Mouse (Mus musculus) layer of hippocampus, adult 9-11 months (tissue): ENCODE measurements at regions not wholly inside any gene's neighbourhood (a gene's known extent, or its start where the extent isn't known, plus 50 kb on each side); places are given as distances from the start of the nearest gene placed in this dataset.
"Not testable (repeated sequence)": the region's sequence is repeated elsewhere in the genome, so short reads cannot be mapped to it uniquely, and the experiment has no call there.

Experiments
- DNase-seq: peaks from one replicate; pipeline ENCODE4 v3.0.0; 2022

DNA sequence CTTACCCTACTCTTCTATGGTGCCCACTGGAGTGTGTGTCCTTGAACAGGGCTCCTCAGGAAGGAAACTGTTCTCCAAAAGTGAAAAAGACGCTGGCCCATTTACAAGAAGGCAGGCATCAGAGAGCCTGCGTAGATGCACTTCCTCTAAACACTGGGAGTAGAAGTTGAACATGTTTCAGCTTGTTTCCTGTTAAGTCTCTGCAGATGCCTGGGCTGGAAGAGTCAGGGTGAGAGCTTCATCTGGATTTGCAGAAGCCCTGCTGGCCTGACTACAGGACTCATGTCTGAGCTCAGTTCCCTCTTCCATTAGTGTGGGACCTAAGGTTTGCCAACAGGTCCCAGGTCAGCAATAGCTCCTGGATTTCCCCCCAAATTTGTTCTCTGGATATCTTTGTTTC, 54.7 kb upstream of the Nlrp1b start:
- peak; percentile 12 for DNase-seq

DNA sequence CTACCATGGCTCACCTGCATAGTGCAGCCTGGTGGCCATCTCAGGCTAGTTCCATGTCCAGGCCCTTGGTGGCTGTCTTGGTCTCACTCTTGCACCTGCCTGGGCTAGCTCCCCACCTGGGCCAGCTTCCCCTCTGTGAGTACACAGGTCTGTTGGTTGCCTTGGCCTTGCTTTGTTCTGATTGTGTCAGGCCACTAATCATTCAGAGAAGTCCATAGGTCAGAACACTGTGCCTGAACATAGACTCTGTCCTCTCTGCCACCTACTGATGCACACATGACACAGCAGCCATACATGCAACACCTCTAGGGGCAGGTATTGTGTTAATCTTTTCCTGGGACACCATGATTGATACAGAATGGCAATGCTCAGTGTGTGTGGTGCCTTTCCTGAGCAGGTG, 57.7 kb upstream of the Nlrp1b start:
- DNase-seq = not testable (repeated sequence)

DNA sequence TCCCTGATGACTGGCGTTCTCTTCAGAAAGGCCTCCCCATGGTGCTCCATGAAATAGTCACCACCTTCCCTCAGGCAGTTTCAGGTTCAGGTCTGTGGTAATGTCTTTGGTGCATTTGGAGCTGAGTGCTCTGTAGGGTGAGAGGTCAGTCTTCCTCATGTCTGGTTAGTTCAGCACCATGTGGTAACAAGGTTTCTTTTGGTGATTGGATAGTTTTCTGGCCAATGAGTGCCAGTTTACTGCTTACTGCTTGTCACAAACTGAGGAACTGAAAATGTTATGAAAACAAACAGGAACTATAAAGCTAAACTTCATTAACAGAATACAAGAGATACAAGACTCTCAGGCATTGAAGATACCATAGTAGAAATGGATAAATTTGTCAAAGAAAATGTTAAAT, 59.0 kb upstream of the Nlrp1b start:
- no peak for DNase-seq

DNA sequence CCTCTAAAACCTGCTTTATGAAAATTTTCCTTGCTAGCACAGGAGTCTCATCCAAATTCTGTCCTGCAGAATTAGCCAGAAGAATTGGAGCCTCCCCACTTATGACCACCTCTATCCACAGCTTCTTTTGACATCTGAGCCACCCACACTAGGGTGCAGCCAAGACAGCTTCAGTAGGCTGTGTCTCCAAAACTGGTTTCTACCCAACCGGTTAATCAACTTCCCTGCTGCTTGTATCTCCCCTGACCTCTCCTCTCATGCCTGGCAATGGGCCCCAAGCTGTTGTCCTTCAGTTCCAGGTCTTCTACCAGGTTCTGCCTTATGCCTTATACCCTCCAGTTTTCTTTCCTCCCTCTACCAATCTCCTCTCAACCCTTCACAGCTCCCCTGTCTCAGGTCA, 68.9 kb upstream of the Nlrp1b start:
- DNase-seq = no peak

DNA sequence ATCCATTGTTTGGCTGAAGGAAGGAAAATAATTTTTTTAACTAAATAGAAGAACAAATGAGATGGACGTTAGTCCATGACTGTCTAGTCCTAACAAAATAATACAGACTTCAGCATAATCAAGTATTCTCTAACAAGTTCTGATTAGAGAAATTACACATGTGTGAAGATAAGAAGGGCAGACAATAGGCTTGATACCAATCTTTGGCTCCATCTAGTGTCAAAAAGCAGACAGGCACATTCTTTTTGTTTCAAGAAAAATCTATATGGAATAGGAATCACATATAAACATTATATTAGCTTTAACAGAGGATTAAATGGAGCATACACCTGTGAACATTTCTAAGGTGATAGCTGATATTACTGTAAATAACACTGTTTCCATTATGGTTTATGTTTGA, 92.9 kb upstream of the Nlrp1b start:
- no peak for DNase-seq

DNA sequence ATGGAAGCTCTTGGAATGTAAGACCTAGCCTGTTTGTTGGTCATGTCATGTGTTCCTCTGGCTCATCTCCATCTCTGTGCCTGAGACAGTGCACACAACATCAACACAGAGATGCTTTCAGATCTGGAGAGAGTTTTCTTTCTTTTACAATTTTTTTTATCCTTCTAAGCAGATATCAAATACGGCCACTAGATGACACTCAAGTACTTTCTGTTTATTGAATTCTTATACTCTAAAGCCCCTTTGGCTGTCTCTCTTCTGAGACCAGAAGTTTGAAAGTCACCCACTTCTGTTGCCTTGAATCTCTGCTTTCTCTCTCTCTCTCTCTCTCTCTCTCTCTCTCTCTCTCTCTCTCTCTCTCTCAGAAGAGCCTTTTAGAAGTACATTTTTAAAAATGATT, 106.9 kb upstream of the Nlrp1b start:
- DNase-seq = no peak

DNA sequence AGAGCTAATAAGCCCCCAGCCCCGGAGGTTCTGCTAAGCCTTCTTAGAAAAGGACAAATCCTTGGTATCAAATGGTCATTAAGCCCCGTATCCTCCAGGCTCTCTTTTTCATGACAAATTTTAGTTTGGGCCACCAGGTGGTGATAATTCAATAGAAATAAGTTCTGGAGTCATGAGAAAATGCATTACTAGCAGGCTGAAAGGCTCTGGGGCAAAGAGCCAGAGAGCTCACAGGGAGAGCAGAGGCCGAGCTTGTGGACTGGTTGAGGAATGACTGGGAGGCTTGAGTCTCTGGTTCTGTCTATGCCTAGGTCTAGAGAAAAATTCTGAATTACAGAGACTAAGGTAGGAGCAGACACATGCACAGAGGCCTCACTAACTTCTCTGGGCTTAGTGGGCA, 115.5 kb upstream of the Nlrp1b start:
- DNase-seq = peak; percentile 56

DNA sequence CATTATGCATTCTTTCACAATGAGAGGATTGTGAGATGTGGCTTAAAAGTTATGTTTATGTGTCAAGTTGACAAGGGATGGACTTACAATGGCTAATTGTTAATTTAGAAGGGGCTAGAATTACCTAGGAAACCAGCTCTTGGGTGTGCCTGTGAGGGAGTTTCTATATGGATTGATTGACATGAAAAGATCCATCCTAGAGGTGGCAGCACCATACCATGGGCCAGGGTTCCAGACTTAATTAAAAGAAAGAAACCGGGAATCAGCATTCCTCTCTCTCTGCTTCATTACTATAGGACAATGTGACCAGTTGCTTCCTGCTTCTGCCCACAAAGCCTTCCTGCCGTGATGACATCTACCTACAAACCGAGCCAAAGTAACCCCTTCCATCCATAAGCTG, 126.6 kb upstream of the Nlrp1b start:
- DNase-seq = no peak

DNA sequence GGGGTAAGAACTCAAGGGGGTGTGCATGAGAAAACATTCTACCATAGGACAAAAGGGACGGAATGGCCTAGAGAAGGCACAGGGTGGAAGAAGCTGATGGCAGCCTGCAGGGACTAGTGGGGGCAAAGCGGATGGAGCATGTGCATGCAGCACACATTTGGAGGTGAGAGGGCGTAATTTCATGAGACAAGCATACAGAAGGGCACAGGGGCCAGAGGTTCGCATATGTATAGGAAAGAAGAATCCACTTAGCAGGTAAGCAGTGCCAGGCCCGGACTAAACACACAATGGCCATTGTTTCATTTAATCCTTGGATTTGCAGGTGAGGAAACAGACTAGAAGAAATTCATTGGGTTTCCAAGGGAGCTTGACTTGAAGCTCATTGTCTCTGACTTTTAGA, 130.3 kb upstream of the Nlrp1b start:
- no peak for DNase-seq

DNA sequence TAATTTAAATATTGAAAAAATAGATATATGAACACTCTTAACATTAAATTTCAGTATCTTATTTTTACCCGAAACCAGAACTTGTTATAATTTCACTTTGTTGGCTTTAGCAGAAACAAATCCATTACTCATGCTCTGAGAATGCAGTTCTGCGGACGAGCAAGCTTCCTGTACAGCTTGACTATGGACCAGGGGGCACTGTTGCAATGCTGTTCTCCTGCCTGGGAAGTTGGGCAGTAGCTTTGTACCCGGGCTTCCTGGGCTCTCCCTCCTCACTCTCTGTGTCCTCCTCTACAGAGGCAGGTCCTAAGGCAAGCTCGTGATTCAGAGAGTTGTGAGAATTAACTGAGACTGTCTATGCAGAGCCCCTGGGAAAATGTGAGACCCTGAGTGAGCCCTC, 141.3 kb upstream of the Nlrp1b start:
- no peak for DNase-seq

DNA sequence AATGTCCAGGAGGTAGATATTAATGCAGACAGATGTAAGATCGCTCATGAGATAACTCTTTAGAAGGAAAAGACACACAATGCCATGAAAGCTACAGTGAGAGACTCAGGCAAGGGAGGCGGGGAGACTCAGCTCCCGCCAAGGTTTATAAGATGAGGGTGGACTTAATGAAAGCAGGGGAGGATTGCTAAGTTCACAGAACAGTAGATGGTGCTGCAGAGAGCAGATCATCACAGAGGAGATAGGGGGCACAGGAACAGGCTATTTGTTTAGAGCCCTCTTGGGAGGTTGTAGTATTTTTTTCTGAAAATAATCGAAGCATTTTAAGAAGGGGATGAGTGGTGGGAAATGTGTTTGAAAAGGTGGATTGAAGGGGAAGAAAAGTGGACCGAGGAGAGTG, 144.6 kb upstream of the Nlrp1b start:
- no peak for DNase-seq

DNA sequence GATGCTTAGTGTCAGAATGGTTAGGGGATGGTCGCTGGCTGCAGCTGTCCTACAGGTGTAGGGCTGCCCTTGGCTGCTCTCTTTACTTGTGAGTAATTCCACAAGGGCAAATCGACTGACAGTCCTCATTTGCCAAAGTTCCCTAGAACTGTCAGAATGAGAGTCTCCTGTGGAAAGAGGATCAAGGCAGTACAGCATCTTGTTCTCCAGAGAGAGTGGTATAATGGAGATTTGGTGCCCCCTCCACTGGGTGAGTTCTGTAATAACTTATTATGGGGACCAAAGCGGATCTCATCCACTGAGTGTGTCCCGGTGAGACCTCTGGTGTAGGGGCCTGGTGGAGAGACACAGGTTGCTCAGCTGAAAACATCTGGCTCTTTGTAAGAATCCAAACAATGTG, 157.9 kb upstream of the Nlrp1b start:
- no peak for DNase-seq

DNA sequence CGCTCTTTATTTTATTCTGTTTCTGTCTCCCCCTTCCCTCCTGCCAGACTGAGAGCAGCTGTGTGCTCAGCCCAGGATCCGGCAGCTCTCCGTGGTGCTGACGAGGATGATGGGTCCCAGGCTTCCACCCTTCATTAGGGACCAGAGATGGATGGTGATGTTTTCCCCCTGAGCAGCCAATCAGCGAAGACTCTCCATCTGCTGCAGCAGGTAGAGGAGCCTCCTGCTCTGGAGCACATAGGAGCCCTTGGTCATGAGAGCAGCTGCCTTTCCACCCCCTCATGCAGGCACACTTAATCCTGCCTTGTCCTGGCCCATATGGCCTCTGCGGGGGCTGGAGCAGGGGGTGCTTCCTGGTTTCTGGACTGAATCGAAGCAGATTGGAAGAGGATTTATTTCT, 159.1 kb upstream of the Nlrp1b start:
- DNase-seq = peak; percentile 35

DNA sequence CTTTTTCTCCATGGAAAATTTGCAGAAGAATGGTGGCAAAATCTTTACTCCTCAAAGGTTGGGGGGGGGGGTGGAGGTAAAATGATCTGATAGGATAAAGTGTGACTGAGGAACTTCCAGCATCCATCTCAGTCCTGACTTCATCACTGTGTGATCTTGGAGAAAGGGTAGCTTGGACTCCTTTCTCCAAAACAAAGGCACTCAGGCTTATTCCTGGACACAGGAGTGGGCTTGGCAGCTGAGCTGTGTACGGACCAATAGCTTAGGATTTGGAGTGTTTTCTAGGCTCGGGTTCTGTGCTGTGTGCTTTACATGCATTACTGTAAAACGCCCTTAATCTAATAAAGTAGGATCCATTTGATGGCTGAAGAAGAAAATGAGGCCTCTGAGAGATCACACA, 159.6 kb upstream of the Nlrp1b start:
- no peak for DNase-seq

DNA sequence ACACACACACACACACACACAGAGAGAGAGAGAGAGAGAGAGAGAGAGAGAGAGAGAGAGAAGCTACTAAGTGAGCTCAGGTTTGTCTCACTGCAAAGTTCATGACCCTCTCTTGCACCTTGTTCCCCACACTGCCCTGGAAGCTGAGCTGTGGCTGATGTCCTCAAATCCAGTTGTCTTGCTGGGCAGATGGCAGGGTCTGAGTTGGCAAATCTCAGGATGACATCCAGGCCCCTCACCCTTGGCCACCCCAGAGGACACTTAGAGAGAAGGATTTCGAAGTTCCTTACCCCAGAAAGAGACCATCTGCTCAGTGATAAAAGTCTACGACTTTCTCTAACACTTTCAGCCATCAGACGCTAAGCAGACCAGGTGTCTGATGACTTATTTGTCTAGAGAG, 160.1 kb upstream of the Nlrp1b start:
- DNase-seq = no peak

DNA sequence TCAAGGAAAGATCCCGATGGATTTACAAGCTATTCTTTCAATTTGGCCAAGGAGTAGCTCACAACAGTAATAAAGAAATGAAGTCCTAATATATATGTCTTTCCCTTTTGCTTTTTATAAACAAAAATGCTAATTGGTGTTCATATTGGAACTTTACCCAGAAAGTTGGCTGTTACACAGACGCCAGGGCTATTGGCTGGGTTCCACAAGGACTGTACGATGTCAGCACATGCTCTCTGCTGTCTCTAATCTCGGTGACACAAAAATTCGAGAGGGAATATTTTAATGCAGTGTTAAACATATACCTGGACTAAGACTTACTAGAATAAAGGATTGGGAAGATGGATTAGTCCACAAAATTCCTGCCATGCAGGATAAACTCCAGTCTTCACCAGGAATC, 162.9 kb upstream of the Nlrp1b start:
- DNase-seq = no peak

DNA sequence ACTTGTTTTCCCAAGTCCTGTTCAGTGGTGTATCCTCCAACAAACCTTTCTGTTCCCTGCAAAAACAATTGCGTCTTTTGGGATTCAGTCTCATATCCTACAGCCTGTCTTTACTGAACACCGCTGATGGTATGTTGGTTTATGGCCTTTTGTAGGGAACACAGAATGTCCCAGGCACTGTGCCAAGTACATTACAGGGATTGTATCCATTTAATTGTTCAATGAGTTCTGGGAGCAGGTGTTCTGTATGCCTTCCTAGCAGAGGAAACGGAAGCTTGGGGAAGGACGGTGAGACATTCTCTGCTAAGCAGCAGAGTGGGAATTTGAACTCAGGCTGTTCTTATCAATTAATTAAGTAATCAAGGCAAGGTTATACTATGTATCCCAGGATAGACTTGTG, 164.5 kb upstream of the Nlrp1b start:
- DNase-seq = no peak

DNA sequence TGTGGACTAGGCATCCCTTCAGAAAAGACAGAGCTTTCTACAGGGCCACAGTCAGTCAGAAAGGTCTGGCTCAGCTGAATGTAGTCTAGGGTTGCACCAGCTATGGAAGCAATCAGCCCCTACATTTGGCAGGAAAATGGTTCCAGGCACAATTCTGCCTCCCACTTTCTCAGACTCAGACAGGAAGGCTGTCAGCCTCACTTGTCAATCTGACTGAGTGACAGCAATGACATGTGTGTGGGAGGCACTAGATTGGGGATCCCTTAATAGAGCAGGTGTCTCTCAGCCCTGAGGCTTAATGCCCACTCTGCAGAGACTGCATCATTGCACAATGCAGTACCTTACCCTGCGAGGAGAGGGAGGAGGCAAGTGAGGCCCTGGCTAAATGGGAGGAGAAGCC, 165.1 kb upstream of the Nlrp1b start:
- no peak for DNase-seq

DNA sequence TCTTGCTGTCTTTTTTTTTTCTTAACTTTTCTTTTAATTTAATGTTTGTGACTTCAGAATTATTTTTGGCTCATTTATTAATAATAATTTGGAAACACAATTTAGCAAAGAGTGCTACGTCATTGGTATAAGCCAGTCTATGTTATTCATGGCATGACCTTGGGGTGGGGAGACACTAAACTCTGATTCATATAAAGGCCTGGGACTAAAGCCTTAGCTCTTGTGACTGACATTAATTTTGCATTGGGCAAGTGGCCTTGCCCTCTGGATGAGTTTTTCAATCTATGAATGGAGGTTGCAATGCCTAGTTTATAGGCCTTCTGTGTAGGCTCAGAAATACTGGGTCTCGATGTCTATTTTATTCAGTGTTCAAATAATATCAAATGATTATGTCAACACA, 169.8 kb upstream of the Nlrp1b start:
- no peak for DNase-seq

DNA sequence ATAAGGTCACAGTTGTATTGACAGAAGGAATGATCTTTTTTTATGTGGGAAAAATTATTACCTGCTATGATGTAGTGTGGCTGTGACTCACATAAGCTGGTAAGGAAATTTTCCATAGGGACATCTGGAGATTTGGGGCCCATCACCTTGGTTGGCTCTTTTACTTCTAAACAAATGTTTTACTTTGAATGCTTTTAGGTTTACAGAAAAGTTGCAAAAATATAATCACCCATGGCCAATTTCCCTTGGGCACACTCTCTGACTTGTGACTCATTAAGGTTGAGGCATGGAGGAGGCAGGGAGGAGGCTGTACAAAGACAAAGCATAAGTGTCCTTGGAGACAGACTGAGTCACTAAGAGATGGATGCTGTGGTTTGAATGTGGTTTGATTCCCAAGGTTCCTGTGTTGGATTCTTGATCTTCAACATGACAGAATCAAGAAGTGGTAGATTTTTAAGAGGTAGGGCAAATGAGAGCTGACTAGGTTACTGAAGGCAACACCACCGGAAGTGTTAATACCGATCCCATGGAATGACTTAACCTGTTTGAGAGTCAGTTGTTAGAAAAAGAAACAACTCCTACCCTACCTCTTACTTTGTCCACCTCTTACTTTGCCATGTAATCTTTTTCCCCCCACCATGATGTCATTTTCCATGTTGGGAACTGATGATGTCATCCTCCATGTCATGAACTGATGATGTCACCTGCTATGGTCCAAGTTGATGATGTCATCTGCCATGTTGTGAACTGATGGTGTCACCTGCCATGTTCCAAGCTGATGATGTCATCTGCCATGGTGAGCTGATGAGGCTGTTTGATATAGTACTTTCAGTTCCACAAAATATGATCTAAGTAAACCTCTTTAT, 171.1 kb upstream of the Nlrp1b start:
- DNase-seq = no peak

DNA sequence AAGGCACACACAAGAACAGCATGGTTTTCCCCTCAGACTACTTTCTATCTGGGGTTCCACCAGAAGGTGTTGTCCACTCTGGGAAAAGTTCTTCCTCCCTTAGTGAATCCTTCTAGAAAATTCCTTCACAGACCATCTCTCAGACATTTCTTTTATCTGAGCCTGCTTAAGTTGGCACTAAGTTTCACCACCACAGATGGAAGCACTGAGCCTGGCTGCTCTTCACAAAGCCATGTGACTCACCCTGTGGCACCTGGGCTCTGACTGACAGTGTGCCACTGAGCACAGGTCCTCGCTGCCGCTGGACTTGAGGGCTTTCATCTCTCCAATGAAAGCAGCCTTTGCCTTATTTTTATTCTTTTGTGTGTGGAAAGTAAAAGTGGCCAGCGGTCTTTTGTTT, 173.8 kb upstream of the Nlrp1b start:
- DNase-seq = no peak

DNA sequence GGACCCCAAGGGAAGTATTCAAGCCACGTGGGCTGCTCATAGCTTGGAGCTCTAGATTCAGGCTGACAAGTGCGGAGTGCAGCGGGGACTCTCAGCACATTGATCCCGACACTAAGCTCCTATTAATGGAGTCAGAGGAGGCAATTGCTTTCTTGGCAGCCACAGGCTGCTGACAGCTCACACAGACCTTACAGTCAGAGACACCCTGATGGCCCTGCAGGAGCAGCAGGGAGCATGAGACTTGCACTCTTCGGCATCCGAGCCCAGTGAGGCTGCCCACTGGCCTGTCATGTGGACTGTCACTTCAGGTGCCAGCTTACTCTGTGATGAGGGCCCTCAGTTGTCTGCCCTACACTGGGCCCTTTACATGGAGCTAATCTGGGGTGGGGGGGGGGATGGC, 176.5 kb upstream of the Nlrp1b start:
- DNase-seq = no peak

DNA sequence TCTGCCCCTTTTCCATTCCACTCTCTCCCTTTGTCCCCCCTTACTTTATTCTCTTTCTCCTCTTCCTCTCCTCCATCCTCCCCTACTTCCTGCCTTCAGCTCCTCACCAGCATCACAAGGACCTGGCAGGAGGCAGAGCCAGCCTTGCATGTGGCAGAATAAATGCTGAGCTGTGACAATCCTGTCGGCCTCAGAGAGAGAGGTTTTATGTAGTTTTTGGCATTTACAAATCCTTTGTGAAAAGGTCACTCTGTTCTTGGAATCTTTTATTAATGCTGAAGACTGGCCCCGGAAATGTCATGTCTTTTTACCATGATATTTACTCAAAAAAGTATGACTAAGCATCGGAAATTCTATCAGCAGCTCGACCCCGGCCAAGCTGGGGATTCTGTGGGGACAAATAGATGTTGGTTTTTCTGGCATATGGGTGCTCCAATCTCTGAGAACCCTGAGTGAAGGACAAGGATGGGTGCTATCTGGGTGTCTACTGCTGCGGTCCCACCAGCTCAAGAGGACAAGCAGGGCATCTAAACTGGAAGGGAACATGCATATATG, 178.8 kb upstream of the Nlrp1b start:
- no peak for DNase-seq

DNA sequence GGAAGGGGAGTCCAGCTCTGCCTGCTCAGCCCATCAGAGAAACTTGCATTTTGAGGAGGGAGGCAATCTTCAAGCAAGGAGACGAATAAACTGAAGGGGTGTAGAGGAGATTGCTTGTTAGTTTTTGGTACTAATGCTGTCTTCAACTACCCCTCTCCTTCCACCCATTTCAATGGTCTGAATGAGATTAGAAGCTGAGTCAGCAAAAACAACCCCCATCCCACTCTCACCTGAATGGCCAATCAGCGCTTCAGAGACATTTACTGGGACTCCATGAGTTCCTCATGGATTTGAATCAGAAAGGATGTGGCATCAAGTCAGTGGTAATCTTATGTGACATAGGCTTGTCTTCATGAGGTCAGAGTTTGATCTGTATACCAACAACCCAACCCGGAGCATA, 180.0 kb upstream of the Nlrp1b start:
- no peak for DNase-seq

DNA sequence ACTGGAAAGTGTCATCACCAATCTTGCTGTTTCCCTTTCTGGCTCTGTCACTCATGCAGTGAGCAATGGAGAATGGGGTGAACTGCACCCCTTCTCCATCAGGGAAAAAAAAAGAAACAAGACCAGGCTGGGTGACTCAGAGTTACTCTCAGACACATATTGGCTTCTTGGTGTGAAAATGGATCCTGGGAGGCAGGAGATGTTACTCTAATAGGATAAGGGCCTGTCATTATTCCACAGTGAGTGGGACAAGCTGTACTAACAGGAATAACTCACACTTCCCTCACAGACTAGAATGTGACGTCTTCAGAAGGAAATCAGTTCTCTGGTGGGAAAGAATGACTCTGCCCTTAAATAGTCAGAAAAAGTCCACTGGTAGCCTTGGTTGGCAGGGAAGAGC, 181.4 kb upstream of the Nlrp1b start:
- no peak for DNase-seq
